Mouse (Mus musculus) midbrain, embryonic 16.5 days (tissue): Measurements from ENCODE around the gene Cdk14. TPM values are rescaled to one million over a fixed set of nuclear protein-coding genes. Genes with fewer than 3 reads are reported as not detected.

Source experiments
- ATAC-seq: fragments of 200-750 bp; cut with Nextera tagmentation; 2 replicates; pipeline ENCODE4 v1.8.0; 2017; ENCODE audit warnings: moderate TSS enrichment
- H3K27ac ChIP-seq: fragments of 300-500 bp; sonication (generic); 2 replicates; pipeline ENCODE4 v1.5.1; 2014; ENCODE audit warnings: mild to moderate bottlenecking, low read length, mixed read lengths
- H3K27me3 ChIP-seq: fragments of 300-500 bp; sonication (generic); 2 replicates; pipeline ENCODE4 v1.6.1; 2014; ENCODE audit warnings: low read depth, low read length, mixed read lengths; ENCODE audit not compliant: control insufficient read depth, insufficient read depth
- H3K36me3 ChIP-seq: fragments of 300-500 bp; sonication (generic); 2 replicates; pipeline ENCODE4 v1.6.1; 2014; ENCODE audit warnings: mild to moderate bottlenecking, low read length, moderate library complexity, mixed read lengths; ENCODE audit not compliant: control insufficient read depth, insufficient read depth
- H3K4me1 ChIP-seq: fragments of 300-500 bp; sonication (generic); 2 replicates; pipeline ENCODE4 v1.6.1; 2014; ENCODE audit warnings: mild to moderate bottlenecking, low read length, mixed read lengths; ENCODE audit not compliant: control insufficient read depth, insufficient read depth
- H3K4me2 ChIP-seq: fragments of 300-500 bp; sonication (generic); 2 replicates; pipeline ENCODE4 v1.6.1; 2014; ENCODE audit warnings: mild to moderate bottlenecking, low read length, mixed read lengths
- H3K4me3 ChIP-seq: fragments of 300-500 bp; sonication (generic); 2 replicates; pipeline ENCODE4 v1.5.1; 2014; ENCODE audit warnings: low read depth, mild to moderate bottlenecking, low read length, moderate library complexity, mixed read lengths
- H3K9ac ChIP-seq: fragments of 300-500 bp; sonication (generic); 2 replicates; pipeline ENCODE4 v1.6.1; 2014; ENCODE audit warnings: low read depth, low read length, mixed read lengths
- H3K9me3 ChIP-seq: fragments of 300-500 bp; sonication (generic); replicated peaks from 2 replicates; pipeline ENCODE4 v1.6.1; 2014; ENCODE audit warnings: mild to moderate bottlenecking, low read length, mixed read lengths; ENCODE audit not compliant: control insufficient read depth, poor library complexity, severe bottlenecking
- WGBS: fragments of 180-500 bp; shearing (Covaris S2); extraction: QIAGEN DNeasy Blood & Tissue Kit; methylation state at CpG from one replicate; pipeline ENCODE4 v1.1.7; 2014; 5-methylcytosine and 5-hydroxymethylcytosine counted together
- polyA plus RNA-seq: library from polyadenylated mRNA; unstranded; fragments of >200 nt; fragmentation: Nextera tagmentation; extraction: Ambion mirVana; gene quantifications from 2 replicates; pipeline ENCODE4 v1.2.1, GENCODE M21; 2015

The Cdk14 gene
- polyA plus RNA-seq, 1 experiment from 2014 or later: 44.6 TPM

DNA sequence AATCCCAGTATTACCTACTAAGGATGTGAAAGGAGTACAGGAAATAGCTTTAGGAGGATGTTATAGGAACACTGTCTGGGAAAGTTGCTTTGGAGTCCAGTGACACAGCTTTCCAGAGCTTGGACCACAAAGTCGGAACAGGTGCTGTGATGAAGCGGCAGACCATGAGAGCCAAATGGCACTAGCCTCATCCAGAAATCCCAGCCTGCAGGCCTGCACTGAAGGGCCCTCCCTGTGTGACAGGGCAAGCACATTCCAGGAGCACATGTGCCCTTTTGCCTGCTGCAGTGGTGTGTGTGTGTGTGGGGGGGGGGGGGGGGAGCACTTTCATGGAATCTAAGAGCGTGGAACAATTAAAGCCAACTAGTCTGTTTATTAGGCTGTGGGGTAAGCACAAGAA is 47.8 kb downstream of the Cdk14 start:
- no peaks in the 10 kb centered on the region for H3K9me3 ChIP-seq
- no peak overlapping the region for H3K4me3 ChIP-seq
- no peaks in the 10 kb centered on the region for H3K27me3 ChIP-seq
- H3K36me3 ChIP-seq: no peaks in the 10 kb centered on the region
- H3K27ac ChIP-seq: no peak overlapping the region
- ATAC-seq: no peak
- H3K9ac ChIP-seq: no peak overlapping the region
- no peak overlapping the region for H3K4me2 ChIP-seq
- WGBS: 65% methylated on average over 3 of the region's 3 CpGs
- H3K4me1 ChIP-seq: peaks cover 9% of the 10 kb centered on the region

DNA sequence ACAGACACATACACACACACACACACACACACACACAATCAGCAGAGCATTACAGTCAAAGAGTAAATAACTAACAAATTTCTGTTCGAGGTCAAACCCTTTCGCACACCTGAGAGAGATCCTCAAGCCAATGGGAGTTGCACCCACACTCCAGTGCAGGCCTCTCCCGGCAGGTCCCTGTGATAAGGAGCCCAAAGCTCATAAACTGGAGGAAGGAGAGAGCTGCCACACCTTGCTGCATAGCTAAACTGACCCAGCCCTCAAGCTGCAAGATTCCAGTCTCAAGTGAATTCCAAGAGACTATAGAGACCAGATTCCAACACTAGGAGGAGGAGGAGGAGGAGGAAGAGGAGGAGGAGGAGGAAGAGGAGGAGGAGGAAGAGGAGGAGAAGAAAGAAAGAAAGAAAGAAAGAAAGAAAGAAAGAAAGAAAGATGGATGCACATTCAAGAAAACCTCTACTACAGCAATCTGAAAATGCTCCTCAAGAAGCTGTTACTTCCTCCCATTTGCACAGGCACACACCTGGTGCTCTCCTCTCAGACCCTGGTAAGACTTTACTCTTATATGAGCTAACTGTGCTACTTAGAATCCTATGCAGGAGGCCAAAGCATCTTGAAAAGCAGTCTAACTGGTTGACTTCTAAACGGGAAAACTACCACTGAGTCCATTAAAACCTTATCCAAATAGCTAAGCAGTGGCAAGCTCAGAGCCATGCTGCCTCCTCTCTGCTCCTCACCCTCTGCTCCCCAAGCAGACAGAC is 49.6 kb downstream of the Cdk14 start:
- Histone ChIP-seq H3K9ac (no peak overlapping the region), H3K4me2 (no peak overlapping the region), H3K27me3 (no peaks in the 10 kb centered on the region), H3K36me3 (no peaks in the 10 kb centered on the region), H3K4me3 (no peak overlapping the region), H3K9me3 (no peaks in the 10 kb centered on the region), H3K4me1 (peaks cover 9% of the 10 kb centered on the region), H3K27ac (no peak overlapping the region)
- WGBS: 87% methylated on average over 4 of the region's 4 CpGs
- no peak for ATAC-seq

DNA sequence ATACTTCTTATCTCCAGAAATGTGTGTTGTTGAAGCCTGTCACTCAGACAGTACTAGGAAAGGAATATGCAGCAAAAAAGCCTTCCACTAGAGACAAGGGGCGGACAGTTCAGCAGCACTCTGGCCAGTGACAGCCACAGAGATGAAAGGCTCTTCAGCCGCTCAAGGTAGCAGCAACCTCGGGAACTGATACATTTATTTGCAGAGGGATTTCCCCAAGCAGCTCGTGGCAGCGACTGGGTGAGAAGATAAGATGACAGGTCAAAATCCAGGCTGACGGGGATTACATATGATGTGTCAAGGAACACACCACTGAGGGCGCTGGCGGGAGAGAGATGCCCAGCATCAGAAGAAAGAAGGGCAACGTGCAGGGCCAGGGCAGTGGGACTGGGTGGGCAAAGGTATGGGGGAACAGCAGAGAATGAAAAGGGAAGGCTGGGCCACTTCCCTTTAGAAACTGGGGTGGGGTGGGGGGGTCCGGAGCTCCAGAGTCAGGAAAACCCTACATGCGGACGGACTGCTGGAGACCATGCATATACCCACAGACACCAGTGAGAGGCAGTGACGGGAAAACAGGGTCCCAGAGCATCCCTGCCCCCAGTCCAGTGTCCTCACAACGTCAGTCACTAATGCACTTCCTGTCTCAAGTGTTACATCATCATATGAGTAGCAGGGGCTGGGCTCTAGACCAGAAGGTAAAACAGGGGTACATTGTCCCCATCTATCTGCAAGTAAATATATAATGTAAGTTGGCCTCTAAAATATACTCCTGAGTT is 51.5 kb downstream of the Cdk14 start:
- no peaks in the 10 kb centered on the region for H3K36me3 ChIP-seq
- no peak overlapping the region for H3K4me2 ChIP-seq
- no peaks in the 10 kb centered on the region for H3K27me3 ChIP-seq
- peaks cover 7% of the 10 kb centered on the region for H3K4me1 ChIP-seq
- H3K27ac ChIP-seq: no peak overlapping the region
- no peak for ATAC-seq
- no peak overlapping the region for H3K9ac ChIP-seq
- 71% methylated on average over 14 of the region's 14 CpGs for WGBS
- no peak overlapping the region for H3K4me3 ChIP-seq
- H3K9me3 ChIP-seq: no peaks in the 10 kb centered on the region

DNA sequence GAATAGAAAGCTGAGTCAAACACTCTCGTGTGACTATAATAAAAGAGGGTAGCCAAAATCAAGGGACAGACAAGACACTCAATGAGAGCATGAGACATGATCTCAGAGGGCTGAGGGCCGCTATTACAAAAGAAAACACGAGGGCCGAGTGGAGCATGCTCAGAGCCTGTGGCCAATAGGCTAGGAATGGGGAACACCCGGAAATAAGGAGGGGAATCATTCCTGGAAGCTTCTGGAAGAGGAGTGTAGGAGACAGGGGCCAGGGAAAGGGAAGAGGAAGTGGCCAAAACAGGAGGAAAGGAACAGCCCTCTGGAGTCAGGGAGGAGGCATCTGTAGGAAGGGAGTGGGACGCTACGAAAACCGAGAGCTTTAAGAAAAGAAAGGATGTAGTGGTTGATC is 52.6 kb downstream of the Cdk14 start:
- Histone ChIP-seq H3K27ac (no peak overlapping the region), H3K4me2 (no peak overlapping the region), H3K9me3 (no peaks in the 10 kb centered on the region), H3K27me3 (no peaks in the 10 kb centered on the region), H3K4me3 (no peak overlapping the region), H3K36me3 (no peaks in the 10 kb centered on the region), H3K9ac (no peak overlapping the region), H3K4me1 (no peaks in the 10 kb centered on the region)
- 88% methylated on average over 8 of the region's 8 CpGs for WGBS
- no peak for ATAC-seq

DNA sequence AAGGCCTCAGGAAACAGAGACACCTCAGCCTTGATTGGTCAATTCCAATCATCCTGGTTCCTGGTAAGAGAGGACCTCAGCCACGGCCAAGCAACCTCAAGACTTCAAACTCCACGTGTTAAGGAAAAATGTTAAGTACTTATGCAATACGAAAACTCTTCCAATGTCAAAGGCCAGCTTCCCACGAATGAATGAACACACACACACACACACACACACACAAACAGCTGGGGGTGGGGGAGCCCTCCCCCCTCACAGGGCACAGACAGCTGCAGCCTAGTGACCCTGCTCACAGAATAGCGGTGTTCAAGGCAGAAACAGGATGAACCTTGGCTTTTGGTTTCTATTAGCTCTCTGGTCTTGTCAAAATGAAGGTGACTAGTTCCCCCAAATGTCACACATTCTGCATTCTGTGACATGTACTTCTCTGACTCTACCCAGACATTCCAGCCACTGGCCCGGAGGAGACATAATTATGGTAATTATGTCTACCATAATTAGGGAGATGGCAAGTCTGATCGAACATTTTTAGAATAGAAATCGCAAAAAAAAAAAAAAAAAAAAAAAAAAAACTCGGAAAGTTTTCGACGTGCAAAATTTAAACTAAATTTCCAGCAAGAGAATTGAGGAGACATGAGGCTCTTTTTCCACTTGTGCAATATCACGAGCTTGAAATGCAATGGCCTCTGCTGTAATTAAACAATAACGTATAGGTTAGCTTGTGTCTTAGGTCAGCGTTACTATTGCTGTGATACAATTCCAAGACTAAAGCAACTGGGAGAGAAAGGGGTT is 54.6 kb downstream of the Cdk14 start:
- Histone ChIP-seq H3K9ac (no peak overlapping the region), H3K4me2 (no peak overlapping the region), H3K36me3 (no peaks in the 10 kb centered on the region), H3K9me3 (no peaks in the 10 kb centered on the region), H3K27me3 (no peaks in the 10 kb centered on the region), H3K27ac (no peak overlapping the region), H3K4me3 (no peak overlapping the region), H3K4me1 (no peaks in the 10 kb centered on the region)
- no peak for ATAC-seq
- WGBS: 87% methylated on average over 14 of the region's 14 CpGs

DNA sequence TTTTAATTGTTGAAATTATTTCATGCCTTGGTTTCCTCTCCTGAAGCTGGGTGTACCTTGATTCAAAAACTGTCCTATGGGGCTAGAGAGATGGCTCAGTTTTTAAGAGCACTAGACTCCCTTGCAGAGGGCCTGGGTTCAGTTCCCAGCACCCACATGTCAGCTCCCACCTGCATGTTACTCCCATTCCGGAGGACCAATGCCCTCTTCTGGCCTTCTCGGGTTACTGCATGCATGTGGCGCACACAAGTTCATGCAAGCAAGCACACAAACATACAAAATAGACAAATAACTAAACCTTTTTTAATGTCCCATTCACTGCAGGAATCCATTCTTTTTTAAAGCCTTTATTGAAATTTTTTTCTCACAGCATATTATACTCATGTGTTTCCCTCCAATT is 58.4 kb downstream of the Cdk14 start:
- Histone ChIP-seq H3K9ac (no peak overlapping the region), H3K9me3 (no peaks in the 10 kb centered on the region), H3K4me1 (no peaks in the 10 kb centered on the region), H3K4me2 (no peak overlapping the region), H3K36me3 (no peaks in the 10 kb centered on the region), H3K4me3 (no peak overlapping the region), H3K27ac (no peak overlapping the region), H3K27me3 (no peaks in the 10 kb centered on the region)
- WGBS: 98% methylated on average over 3 of the region's 3 CpGs
- no peak for ATAC-seq

DNA sequence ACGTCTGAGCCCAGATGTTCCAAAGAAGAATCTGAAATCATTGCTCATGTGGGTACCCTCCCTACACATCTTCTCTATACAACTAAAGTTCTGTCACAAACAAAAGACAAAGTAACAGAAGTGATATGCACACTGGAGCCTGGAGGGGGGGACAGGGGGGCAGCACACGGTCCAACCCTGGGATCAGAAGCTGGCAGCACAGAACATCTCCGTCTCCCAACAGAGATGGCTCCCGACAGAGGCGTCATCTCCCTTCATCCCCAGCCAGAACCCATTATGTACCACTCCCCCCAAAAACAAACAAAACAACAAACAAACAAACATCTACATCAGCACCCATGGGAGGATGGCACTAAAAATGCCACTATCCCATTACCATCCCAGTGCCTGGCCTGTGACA is 59.8 kb downstream of the Cdk14 start:
- H3K9ac ChIP-seq: no peak overlapping the region
- H3K4me2 ChIP-seq: no peak overlapping the region
- 84% methylated on average over 5 of the region's 5 CpGs for WGBS
- no peaks in the 10 kb centered on the region for H3K27me3 ChIP-seq
- H3K36me3 ChIP-seq: no peaks in the 10 kb centered on the region
- no peak for ATAC-seq
- no peaks in the 10 kb centered on the region for H3K4me1 ChIP-seq
- no peak overlapping the region for H3K4me3 ChIP-seq
- no peaks in the 10 kb centered on the region for H3K9me3 ChIP-seq
- 0 out of 2 replicates have a peak overlapping the region, but pooled peaks have one; percentile 53 for H3K27ac ChIP-seq

DNA sequence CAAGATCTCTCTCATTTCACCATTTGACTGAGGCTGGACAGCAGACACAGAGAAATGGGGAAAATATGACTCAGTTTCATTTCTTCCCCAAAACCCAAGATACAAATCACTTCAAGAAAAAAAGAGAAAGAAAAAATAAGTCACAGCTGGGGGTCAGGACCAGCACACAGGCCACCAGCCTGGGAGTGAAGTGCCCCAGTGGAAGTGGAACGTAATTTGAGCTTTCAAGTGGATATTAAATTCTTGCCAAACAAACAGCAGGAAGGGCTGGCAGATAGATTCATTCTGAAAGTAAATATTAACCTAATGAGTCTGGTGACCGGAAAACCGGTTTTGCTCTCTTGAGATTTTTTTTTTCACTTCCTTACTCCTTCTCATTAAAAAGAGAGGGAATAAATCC is 60.2 kb downstream of the Cdk14 start:
- H3K36me3 ChIP-seq: no peaks in the 10 kb centered on the region
- WGBS: 72% methylated on average over 3 of the region's 3 CpGs
- H3K9ac ChIP-seq: no peak overlapping the region
- no peak overlapping the region for H3K4me2 ChIP-seq
- H3K27ac ChIP-seq: no peak overlapping the region
- no peaks in the 10 kb centered on the region for H3K4me1 ChIP-seq
- ATAC-seq: no peak
- no peaks in the 10 kb centered on the region for H3K27me3 ChIP-seq
- no peak overlapping the region for H3K4me3 ChIP-seq
- no peaks in the 10 kb centered on the region for H3K9me3 ChIP-seq

DNA sequence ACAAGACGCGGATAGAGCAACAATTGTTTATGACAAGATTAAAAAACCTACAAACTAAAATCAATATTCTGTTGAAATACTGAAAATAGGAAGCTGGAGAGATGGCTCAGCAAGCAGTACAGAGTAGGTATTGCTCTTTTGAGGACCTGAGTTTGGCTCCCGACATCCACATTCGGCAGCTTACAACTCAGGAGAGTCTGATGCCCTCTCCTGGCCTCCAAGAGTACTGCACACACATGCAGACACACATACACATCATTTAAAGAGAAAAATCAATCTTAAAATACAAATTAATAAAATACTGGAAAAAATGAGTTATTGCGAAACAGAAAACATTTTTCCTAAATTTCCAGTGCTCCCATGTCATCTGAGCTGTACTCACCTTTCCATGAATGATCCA is 60.7 kb downstream of the Cdk14 start:
- Histone ChIP-seq H3K27ac (no peak overlapping the region), H3K36me3 (no peaks in the 10 kb centered on the region), H3K9ac (no peak overlapping the region), H3K4me2 (no peak overlapping the region), H3K27me3 (no peaks in the 10 kb centered on the region), H3K4me1 (no peaks in the 10 kb centered on the region), H3K9me3 (no peaks in the 10 kb centered on the region), H3K4me3 (no peak overlapping the region)
- no peak for ATAC-seq
- WGBS: 93% methylated on average over 5 of the region's 5 CpGs
